Mouse (Mus musculus): Measurements from ENCODE around the gene Capn12. TPM values are rescaled to one million over a fixed set of nuclear protein-coding genes. Genes with fewer than 3 reads are reported as not detected.
A peak's percentile ranks its signal among the peaks of the same experiment; 100 is the strongest.

The Capn12 gene
- polyA plus RNA-seq, 1 experiment from 2014 or later = 0.58 TPM

DNA sequence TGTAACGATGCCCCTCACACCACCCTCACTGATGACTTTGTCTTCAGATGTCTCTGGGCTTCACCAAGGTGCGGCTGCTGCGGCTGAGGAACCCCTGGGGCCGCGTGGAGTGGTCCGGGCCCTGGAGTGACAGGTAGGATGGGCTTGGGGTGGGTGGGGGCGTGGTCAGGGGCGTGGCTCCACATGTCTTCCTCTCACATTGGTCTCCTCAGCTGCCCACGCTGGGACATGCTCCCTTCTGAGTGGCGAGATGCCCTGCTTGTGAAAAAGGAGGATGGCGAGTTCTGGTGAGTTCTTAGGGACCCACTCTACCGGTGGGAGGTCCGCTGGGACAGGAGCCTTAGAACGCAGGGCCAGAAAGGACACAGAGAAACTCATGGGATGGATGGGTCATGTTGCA is 5.3 kb downstream of the Capn12 start:
- H3K4me3 ChIP-seq (ENCODE audit: low read depth, low read length) = no peak overlapping the region
- DNase-seq (ENCODE audit: low spot score) = no peak

DNA sequence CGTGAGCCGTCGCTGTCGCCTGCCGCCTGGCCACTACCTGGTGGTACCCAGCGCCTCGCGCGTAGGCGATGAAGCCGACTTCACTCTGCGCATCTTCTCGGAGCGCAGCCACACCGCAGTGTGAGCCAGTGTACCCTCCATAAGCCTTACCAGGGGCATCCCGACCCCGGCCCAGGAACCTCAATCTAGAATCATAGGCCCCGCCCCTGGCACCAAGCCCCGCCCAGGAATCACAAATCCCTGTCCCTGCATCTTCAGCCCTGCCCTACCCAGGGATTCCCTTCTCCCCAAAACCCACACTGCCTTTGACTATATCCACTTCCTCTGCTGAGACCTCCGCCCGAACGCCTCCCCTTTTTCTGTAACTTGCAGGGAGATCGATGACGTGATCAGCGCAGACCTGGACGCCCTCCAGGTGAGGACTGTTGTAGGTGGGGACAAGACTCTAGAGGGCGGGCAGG is 7.5 kb downstream of the Capn12 start:
- no peaks in the 10 kb centered on the region for H3K9me3 ChIP-seq (ENCODE audit: control insufficient read depth, low read length)
- H3K4me1 ChIP-seq (ENCODE audit: control insufficient read depth, insufficient read depth, low read length) = peaks cover 11% of the 10 kb centered on the region; the same call in 1 of the 2 replicates
- peak overlapping the region; percentile 41 for H3K4me3 ChIP-seq (ENCODE audit: low read depth, low read length)
- ATAC-seq (ENCODE audit: low read depth) = peak; percentile 47
- under 1% methylated on average over 22 of the region's 27 CpGs for WGBS
- peak overlapping the region; percentile 74 for H3K4me2 ChIP-seq (ENCODE audit: low read depth, low read length)
- H3K36me3 ChIP-seq (ENCODE audit: control insufficient read depth, insufficient read depth, low read length) = peaks cover 29% of the 10 kb centered on the region
- H3K27ac ChIP-seq (replicated peaks; ENCODE audit: low read depth, low read length) = no peak overlapping the region
- peaks cover 20% of the 10 kb centered on the region for H3K27me3 ChIP-seq (replicated peaks; ENCODE audit: control insufficient read depth, insufficient read depth, low read length)
- H3K9ac ChIP-seq (ENCODE audit: low read depth, low read length) = peak overlapping the region; percentile 58
- no peak for DNase-seq (ENCODE audit: low spot score)

More for the DNA sequence above, 5.3 kb downstream of the Capn12 start:
- ATAC-seq (ENCODE audit: low read depth) = no peak
- Histone ChIP-seq H3K27ac (replicated peaks; ENCODE audit: low read depth, low read length) (no peak overlapping the region), H3K9ac (ENCODE audit: low read depth, low read length) (no peak overlapping the region), H3K27me3 (replicated peaks; ENCODE audit: control insufficient read depth, insufficient read depth, low read length) (peaks cover 20% of the 10 kb centered on the region), H3K4me2 (ENCODE audit: low read depth, low read length) (no peak overlapping the region), H3K9me3 (ENCODE audit: control insufficient read depth, low read length) (no peaks in the 10 kb centered on the region), H3K36me3 (ENCODE audit: control insufficient read depth, insufficient read depth, low read length) (peaks cover 9% of the 10 kb centered on the region; the same call in 1 of the 2 replicates), H3K4me1 (ENCODE audit: control insufficient read depth, insufficient read depth, low read length) (peaks cover 11% of the 10 kb centered on the region; the same call in 1 of the 2 replicates)
- WGBS = 18% methylated on average over 14 of the region's 14 CpGs

GRCm38 (mm10) chr7:28892601-28893000 is 11.4 kb downstream of the Capn12 start:
- 97% methylated on average over 16 of the region's 17 CpGs for WGBS

GRCm38 (mm10) chr7:28893643-28894265 is 12.5 kb downstream of the Capn12 start:
- no peaks in the 10 kb centered on the region for H3K9me3 ChIP-seq (ENCODE audit: control insufficient read depth, low read length)
- no peak overlapping the region for H3K4me3 ChIP-seq (ENCODE audit: low read depth, low read length)
- 51% methylated on average over 7 of the region's 7 CpGs for WGBS
- no peak overlapping the region for H3K4me2 ChIP-seq (ENCODE audit: low read depth, low read length)
- peaks cover 80% of the 10 kb centered on the region for H3K36me3 ChIP-seq (ENCODE audit: control insufficient read depth, insufficient read depth, low read length)
- 0 out of 2 replicates have a peak, but pooled peaks cover 5% of the 10 kb centered on the region for H3K4me1 ChIP-seq (ENCODE audit: control insufficient read depth, insufficient read depth, low read length)
- H3K27me3 ChIP-seq (replicated peaks; ENCODE audit: control insufficient read depth, insufficient read depth, low read length) = peaks cover 4% of the 10 kb centered on the region
- no peak overlapping the region for H3K27ac ChIP-seq (replicated peaks; ENCODE audit: low read depth, low read length)
- DNase-seq (ENCODE audit: low spot score) (peak; percentile 73), ATAC-seq (ENCODE audit: low read depth) (peak; percentile 44; the same call in 1 of the 2 replicates)
- no peak overlapping the region for H3K9ac ChIP-seq (ENCODE audit: low read depth, low read length)

More at GRCm38 (mm10) chr7:28892601-28893000, 11.4 kb downstream of the Capn12 start:
- ATAC-seq (ENCODE audit: low read depth) = no peak
- peaks cover 11% of the 10 kb centered on the region; the same call in 1 of the 2 replicates for H3K4me1 ChIP-seq (ENCODE audit: control insufficient read depth, insufficient read depth, low read length)
- peaks cover 16% of the 10 kb centered on the region for H3K27me3 ChIP-seq (replicated peaks; ENCODE audit: control insufficient read depth, insufficient read depth, low read length)
- H3K27ac ChIP-seq (replicated peaks; ENCODE audit: low read depth, low read length) = no peak overlapping the region
- DNase-seq (ENCODE audit: low spot score) = no peak
- H3K4me2 ChIP-seq (ENCODE audit: low read depth, low read length) = no peak overlapping the region
- H3K4me3 ChIP-seq (ENCODE audit: low read depth, low read length) = no peak overlapping the region
- H3K9me3 ChIP-seq (ENCODE audit: control insufficient read depth, low read length) = no peaks in the 10 kb centered on the region
- H3K36me3 ChIP-seq (ENCODE audit: control insufficient read depth, insufficient read depth, low read length) = peaks cover 68% of the 10 kb centered on the region
- no peak overlapping the region for H3K9ac ChIP-seq (ENCODE audit: low read depth, low read length)

DNA sequence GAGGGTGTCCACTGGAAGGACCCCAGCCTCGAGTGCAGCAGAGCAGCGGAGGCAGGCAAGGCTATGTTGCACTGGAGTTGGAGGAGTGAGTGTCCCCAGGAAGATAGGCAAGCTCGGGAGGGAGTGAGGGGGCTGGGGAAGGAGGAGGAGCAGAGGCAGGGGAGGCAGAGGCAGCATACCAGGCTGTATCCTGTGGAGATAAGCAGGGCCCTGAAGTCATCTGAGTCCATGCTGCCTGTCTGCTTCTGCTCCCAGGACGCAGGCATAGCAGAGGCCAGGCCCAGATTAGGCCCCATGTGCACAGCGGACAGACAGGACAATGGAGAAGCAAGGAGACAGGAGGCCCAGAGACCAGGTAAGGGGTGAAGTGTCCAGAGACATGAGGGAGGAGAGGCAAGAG is 13.7 kb downstream of the Capn12 start:
- H3K4me3 ChIP-seq (ENCODE audit: low read depth, low read length) = no peak overlapping the region
- H3K4me1 ChIP-seq (ENCODE audit: control insufficient read depth, insufficient read depth, low read length) = no peaks in the 10 kb centered on the region
- WGBS = 68% methylated on average over 5 of the region's 5 CpGs
- 0 out of 2 replicates have a peak overlapping the region, but pooled peaks have one; percentile 20 for H3K9ac ChIP-seq (ENCODE audit: low read depth, low read length)
- H3K9me3 ChIP-seq (ENCODE audit: control insufficient read depth, low read length) = no peaks in the 10 kb centered on the region
- peaks cover 92% of the 10 kb centered on the region for H3K36me3 ChIP-seq (ENCODE audit: control insufficient read depth, insufficient read depth, low read length)
- H3K27me3 ChIP-seq (replicated peaks; ENCODE audit: control insufficient read depth, insufficient read depth, low read length) = no peaks in the 10 kb centered on the region
- no peak for DNase-seq (ENCODE audit: low spot score)
- H3K27ac ChIP-seq (replicated peaks; ENCODE audit: low read depth, low read length) = 0 out of 2 replicates have a peak overlapping the region, but pooled peaks have one; percentile 3
- H3K4me2 ChIP-seq (ENCODE audit: low read depth, low read length) = no peak overlapping the region
- no peak for ATAC-seq (ENCODE audit: low read depth)

GRCm38 (mm10) chr7:28897661-28898060 is 16.4 kb downstream of the Capn12 start:
- peaks cover 98% of the 10 kb centered on the region for H3K36me3 ChIP-seq (ENCODE audit: control insufficient read depth, insufficient read depth, low read length)
- H3K27me3 ChIP-seq (replicated peaks; ENCODE audit: control insufficient read depth, insufficient read depth, low read length) = no peaks in the 10 kb centered on the region
- no peaks in the 10 kb centered on the region for H3K9me3 ChIP-seq (ENCODE audit: control insufficient read depth, low read length)
- no peak overlapping the region for H3K27ac ChIP-seq (replicated peaks; ENCODE audit: low read depth, low read length)
- DNase-seq (ENCODE audit: low spot score) (no peak), ATAC-seq (ENCODE audit: low read depth) (no peak)
- no peaks in the 10 kb centered on the region for H3K4me1 ChIP-seq (ENCODE audit: control insufficient read depth, insufficient read depth, low read length)
- 99% methylated on average over 6 of the region's 6 CpGs for WGBS
- H3K9ac ChIP-seq (ENCODE audit: low read depth, low read length) = no peak overlapping the region
- no peak overlapping the region for H3K4me3 ChIP-seq (ENCODE audit: low read depth, low read length)
- no peak overlapping the region for H3K4me2 ChIP-seq (ENCODE audit: low read depth, low read length)

DNA sequence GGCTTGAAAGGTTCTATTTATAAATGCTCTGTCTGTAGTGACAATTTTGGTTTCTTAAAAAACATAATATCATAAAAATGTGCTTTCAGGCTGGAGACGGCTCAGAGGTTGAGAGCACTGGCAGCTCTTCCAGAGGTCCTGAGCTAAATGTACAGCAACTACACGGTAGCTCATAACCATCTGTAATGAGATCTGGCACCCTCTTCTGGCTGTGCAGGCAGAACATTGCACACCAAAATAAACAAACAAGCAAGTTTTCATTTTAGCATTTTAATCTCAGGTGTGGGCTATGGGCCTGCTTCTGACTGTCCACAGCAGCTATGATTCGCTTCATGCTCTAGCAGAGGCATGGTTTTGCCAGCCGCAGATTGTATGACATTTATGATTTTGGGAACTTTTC is 18.8 kb downstream of the Capn12 start:
- WGBS = 80% methylated on average over 4 of the region's 4 CpGs
- no peaks in the 10 kb centered on the region for H3K27me3 ChIP-seq (replicated peaks; ENCODE audit: control insufficient read depth, insufficient read depth, low read length)
- no peak overlapping the region for H3K4me2 ChIP-seq (ENCODE audit: low read depth, low read length)
- no peak for ATAC-seq (ENCODE audit: low read depth)
- no peak overlapping the region for H3K4me3 ChIP-seq (ENCODE audit: low read depth, low read length)
- peaks cover 100% of the 10 kb centered on the region for H3K36me3 ChIP-seq (ENCODE audit: control insufficient read depth, insufficient read depth, low read length)
- DNase-seq (ENCODE audit: low spot score) = no peak
- no peaks in the 10 kb centered on the region for H3K4me1 ChIP-seq (ENCODE audit: control insufficient read depth, insufficient read depth, low read length)
- no peak overlapping the region for H3K27ac ChIP-seq (replicated peaks; ENCODE audit: low read depth, low read length)
- no peaks in the 10 kb centered on the region for H3K9me3 ChIP-seq (ENCODE audit: control insufficient read depth, low read length)
- no peak overlapping the region for H3K9ac ChIP-seq (ENCODE audit: low read depth, low read length)

DNA sequence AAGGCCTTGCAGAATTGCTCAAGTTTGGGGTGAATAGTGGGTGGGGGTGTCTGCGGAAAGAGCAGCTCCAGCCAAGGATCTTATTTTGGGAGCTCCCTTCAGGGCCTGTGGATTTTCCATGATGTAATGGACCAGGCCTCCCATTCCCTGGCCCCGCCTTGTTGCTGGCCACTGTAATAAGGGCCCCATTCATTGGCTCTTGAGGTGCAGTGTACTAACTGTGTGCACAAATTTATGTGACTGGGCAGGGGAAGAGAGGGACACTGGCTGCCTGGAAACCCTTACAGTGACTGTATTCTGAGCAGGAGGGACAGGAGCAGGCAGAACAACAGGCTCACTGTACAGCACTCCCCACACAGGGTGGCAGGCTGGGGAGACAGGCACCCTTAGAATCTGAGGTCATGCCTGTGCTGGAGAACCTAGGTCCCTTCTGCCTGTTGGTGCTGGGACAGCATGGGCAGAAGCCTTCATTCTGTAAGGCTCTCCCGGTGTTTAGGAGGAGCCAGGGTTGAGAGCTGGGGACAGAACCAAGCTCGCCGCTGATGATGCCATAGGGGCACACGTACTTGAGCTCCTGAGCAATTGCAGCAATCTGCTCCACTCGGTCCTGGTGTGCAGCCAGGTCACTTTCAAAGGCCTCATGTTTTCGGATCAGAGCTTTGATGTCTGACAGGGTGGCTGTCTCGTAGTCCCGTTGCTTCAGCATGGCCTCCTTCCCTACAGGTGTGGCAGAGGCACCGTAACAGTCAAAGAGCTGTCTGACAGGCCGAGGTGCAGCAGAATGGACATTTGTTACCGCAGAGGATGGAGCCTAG is 20.3 kb downstream of the Capn12 start:
- H3K9me3 ChIP-seq (ENCODE audit: control insufficient read depth, low read length) = no peaks in the 10 kb centered on the region
- no peaks in the 10 kb centered on the region for H3K4me1 ChIP-seq (ENCODE audit: control insufficient read depth, insufficient read depth, low read length)
- peak; percentile 76 for DNase-seq (ENCODE audit: low spot score)
- no peak overlapping the region for H3K4me2 ChIP-seq (ENCODE audit: low read depth, low read length)
- peak overlapping the region; percentile 67 for H3K27ac ChIP-seq (replicated peaks; ENCODE audit: low read depth, low read length)
- no peak overlapping the region for H3K4me3 ChIP-seq (ENCODE audit: low read depth, low read length)
- H3K27me3 ChIP-seq (replicated peaks; ENCODE audit: control insufficient read depth, insufficient read depth, low read length) = no peaks in the 10 kb centered on the region
- H3K9ac ChIP-seq (ENCODE audit: low read depth, low read length) = no peak overlapping the region
- peaks cover 100% of the 10 kb centered on the region for H3K36me3 ChIP-seq (ENCODE audit: control insufficient read depth, insufficient read depth, low read length)
- peak; percentile 59 for ATAC-seq (ENCODE audit: low read depth)
- 87% methylated on average over 13 of the region's 13 CpGs for WGBS
